In genomic region chr11:3408131-3408996, GRCm38 (mm10) we compare ENCODE assay signal across 8 mouse cellular contexts. TPM values are rescaled to one million over a fixed set of nuclear protein-coding genes. Genes with fewer than 3 reads are reported as not detected.
DNase-seq lines count a peak whose midpoint lies in the region; ATAC-seq lines count a peak whose summit lies in the region.

No protein-coding gene starts in this region.

- H3K27me3 ChIP-seq in heart, embryonic 16.5 days (ENCODE audit: control insufficient read depth, insufficient read depth, low read length): no peaks in the 10 kb centered on the region
- no peaks in the 10 kb centered on the region for H3K27me3 ChIP-seq in limb, embryonic 12.5 days
- no peaks in the 10 kb centered on the region; the same call in 1 of the 2 replicates for H3K27me3 ChIP-seq in midbrain, embryonic 15.5 days (replicated peaks)

- peak overlapping the region; percentile 82 for H3K4me2 ChIP-seq in heart, embryonic 16.5 days (ENCODE audit: low read depth, low read length)
- H3K4me2 ChIP-seq in limb, embryonic 12.5 days: peak overlapping the region; percentile 80
- H3K4me2 ChIP-seq in midbrain, embryonic 15.5 days: peak overlapping the region; percentile 65

- intact Hi-C loops in heart, postnatal 14 days (cut with DNase I): loop anchor here (5.0 kb wide), 2 partner anchors 44 to 61 kb away; partner anchors contain the start of gene Rnf185

- no peaks in the 10 kb centered on the region for H3K36me3 ChIP-seq in heart, embryonic 16.5 days (ENCODE audit: control insufficient read depth, insufficient read depth)
- no peaks in the 10 kb centered on the region for H3K36me3 ChIP-seq in limb, embryonic 12.5 days
- H3K36me3 ChIP-seq in midbrain, embryonic 15.5 days (replicated peaks): no peaks in the 10 kb centered on the region

- DNase-seq in heart, adult 18-20 months: peak; percentile 34 to 41
- DNase-seq in heart, postnatal 14 days: no peak
- DNase-seq in embryo, embryonic 11.5 days (ENCODE audit: low read depth, low spot score): peak; percentile 7
- no peak for DNase-seq in frontal cortex, postnatal 14 days (ENCODE audit: low spot score in 2 of 2)

- WGBS in heart, embryonic 16.5 days: 5% methylated on average over 34 of the region's 34 CpGs
- 7% methylated on average over 34 of the region's 34 CpGs for WGBS in limb, embryonic 12.5 days
- WGBS in midbrain, embryonic 15.5 days: 7% methylated on average over 34 of the region's 34 CpGs

- H3K4me3 ChIP-seq in heart, embryonic 16.5 days (ENCODE audit: low read length): peak overlapping the region; percentile 87
- peak overlapping the region; percentile 72 for H3K4me3 ChIP-seq in limb, embryonic 12.5 days (replicated peaks)
- H3K4me3 ChIP-seq in midbrain, embryonic 15.5 days: peak overlapping the region; percentile 69

- 0 out of 2 replicates have a peak, but pooled peaks have one; percentile 2 for ATAC-seq in heart, embryonic 16.5 days (replicated peaks; ENCODE audit: extremely low read depth, insufficient read depth, low FRiP score)
- ATAC-seq in limb, embryonic 12.5 days (ENCODE audit: insufficient number of reproducible peaks, insufficient read depth, low FRiP score, low TSS enrichment, low read depth): no peak
- ATAC-seq in midbrain, embryonic 15.5 days (replicated peaks): peak; percentile 66
- no peak for ATAC-seq in activated CD4-positive, CD25-positive, alpha-beta regulatory T cell, adult 4 months

- peaks cover 12% of the 10 kb centered on the region for H3K4me1 ChIP-seq in heart, embryonic 16.5 days (ENCODE audit: control insufficient read depth, insufficient read depth, low read length)
- peaks cover 10% of the 10 kb centered on the region for H3K4me1 ChIP-seq in limb, embryonic 12.5 days (replicated peaks)
- H3K4me1 ChIP-seq in midbrain, embryonic 15.5 days: peaks cover 16% of the 10 kb centered on the region

- no peaks in the 10 kb centered on the region for H3K9me3 ChIP-seq in heart, embryonic 16.5 days (replicated peaks; ENCODE audit: control insufficient read depth, low read length)
- H3K9me3 ChIP-seq in limb, embryonic 12.5 days: no peaks in the 10 kb centered on the region
- no peaks in the 10 kb centered on the region for H3K9me3 ChIP-seq in midbrain, embryonic 15.5 days

- peak overlapping the region; percentile 77 for H3K27ac ChIP-seq in heart, embryonic 16.5 days (ENCODE audit: low read length)
- H3K27ac ChIP-seq in limb, embryonic 12.5 days: no peak overlapping the region
- peak overlapping the region; percentile 58 for H3K27ac ChIP-seq in midbrain, embryonic 15.5 days

- H3K9ac ChIP-seq in heart, embryonic 16.5 days (ENCODE audit: low read length): peak overlapping the region; percentile 88
- H3K9ac ChIP-seq in limb, embryonic 12.5 days (replicated peaks): peak overlapping the region; percentile 71
- peak overlapping the region; percentile 62 for H3K9ac ChIP-seq in midbrain, embryonic 15.5 days

RNA-seq across cellular contexts. Expression of gene Limk2, which starts 0.6 kb away (rescaled TPM):
- total RNA-seq in heart, adult 18-20 months (2021): 10 to 100 TPM; 15.1 to 17.0 TPM
- total RNA-seq in heart, postnatal 14 days (2021): 10 to 100 TPM; 21.6 to 24.9 TPM
- polyA plus RNA-seq in heart, embryonic 16.5 days (2015; fragmentation: Nextera tagmentation; extraction: Ambion mirVana): 47.1 and 54.9 TPM in 2 replicates
- 58.5 and 62.3 TPM in 2 replicates for polyA plus RNA-seq in limb, embryonic 12.5 days (2016; fragmentation: Nextera tagmentation; extraction: Ambion mirVana)
- 173 and 193 TPM in 2 replicates for polyA plus RNA-seq in midbrain, embryonic 15.5 days (2015; fragmentation: Nextera tagmentation; extraction: Ambion mirVana)
- polyA plus RNA-seq in activated CD4-positive, CD25-positive, alpha-beta regulatory T cell, adult 4 months (2017; shearing (Covaris generic)): 10 to 100 TPM; 77.7 to 78.9 TPM

RNA-seq across cellular contexts. Expression of gene Rnf185, which starts 43.8 kb away (rescaled TPM):
- total RNA-seq in heart, adult 18-20 months (2021): 10 to 100 TPM; 20.2 to 23.1 TPM
- 10 to 100 TPM; 22.6 to 23.0 TPM for total RNA-seq in heart, postnatal 14 days (2021)
- 30.6 and 31.9 TPM in 2 replicates for polyA plus RNA-seq in heart, embryonic 16.5 days (2015; fragmentation: Nextera tagmentation; extraction: Ambion mirVana)
- 35.4 and 36.8 TPM in 2 replicates for polyA plus RNA-seq in limb, embryonic 12.5 days (2016; fragmentation: Nextera tagmentation; extraction: Ambion mirVana)
- 47.2 and 48.2 TPM in 2 replicates for polyA plus RNA-seq in midbrain, embryonic 15.5 days (2015; fragmentation: Nextera tagmentation; extraction: Ambion mirVana)
- polyA plus RNA-seq in activated CD4-positive, CD25-positive, alpha-beta regulatory T cell, adult 4 months (2017; shearing (Covaris generic)): 10 to 100 TPM; 17.6 to 18.9 TPM

Comparison
In these comparisons a context has a peak if more than half of its experiments do, and no peak if none do; other contexts are left out.
1. DNase-seq: peak in heart, adult 18-20 months (2 of 2) and embryo, embryonic 11.5 days (single experiment); none in heart, postnatal 14 days (0 of 2) and frontal cortex, postnatal 14 days (0 of 2).
2. ATAC-seq: peak in heart, embryonic 16.5 days (single experiment) and midbrain, embryonic 15.5 days (single experiment); none in limb, embryonic 12.5 days (single experiment) and activated CD4-positive, CD25-positive, alpha-beta regulatory T cell, adult 4 months (single experiment).
3. Peak in every context shown above with its lines, with median percentiles within 50 percentile points of each other: H3K4me2 ChIP-seq, H3K4me3 ChIP-seq and H3K9ac ChIP-seq.